Mouse (Mus musculus) E14TG2a.4 (cell line): ENCODE data around the gene Slc41a2.

Source experiments
- CTCF ChIP-seq: conservative IDR thresholded peaks from 2 replicates; pipeline ENCODE4 v1.5.1; 2014; ENCODE audit warnings: low read length
- NANOG ChIP-seq: IDR thresholded peaks from 2 replicates; pipeline ENCODE4 v1.6.1; 2014; ENCODE audit warnings: borderline replicate concordance, low read length, mixed read lengths
- POU5F1 ChIP-seq: IDR thresholded peaks from 2 replicates; pipeline ENCODE4 v1.6.1; 2014; ENCODE audit warnings: low read length, borderline replicate concordance

- TF ChIP-seq CTCF = no peak
- TF ChIP-seq NANOG = no peak
- TF ChIP-seq POU5F1 = no peak
Measured at GRCm38 (mm10) chr10:83332581-83332980, 5.1 kb downstream of the Slc41a2 start.
